Mouse (Mus musculus) left cerebral cortex, postnatal 10 days (tissue): ENCODE data around the gene Arhgap9. TPM values are rescaled to one million over a fixed set of nuclear protein-coding genes. Genes with fewer than 3 reads are reported as not detected.

Experiments used
- DNase-seq, 2 experiments: peaks; one replicate each; pipeline ENCODE4 v3.0.0; 2021 to 2022; ENCODE audit warnings: low spot score in 2 of 2, mixed read lengths in 1 of 2; ENCODE audit errors: extremely low spot score in 1 of 2
- intact Hi-C: fragments of 180-260 bp; cut with DNase I; formaldehyde crosslinking; loops from one replicate; pipeline ENCODE4 v1.15.1; 2025
- total RNA-seq, 2 experiments: library from RNA; stranded (reverse); gene quantifications; 2 replicates each; pipeline ENCODE4 v1.2.3; 2021

The Arhgap9 gene
- total RNA-seq, 2 experiments from 2014 or later, result 0.92 to 0.93 TPM

GRCm38 (mm10) chr10:127338930-127339682 is 17.3 kb downstream of the Arhgap9 start:
- peak; percentile 86 to 88 for DNase-seq
- intact Hi-C loops, result loop anchor here (5.0 kb wide), 1 partner anchor 198 kb away; no protein-coding TSS in a partner anchor

- DNase-seq, result peak in 1 of 2 experiments; percentile 77
- intact Hi-C loops, result loop anchor here (5.0 kb wide), 1 partner anchor 197 kb away; no protein-coding TSS in a partner anchor
Observed at GRCm38 (mm10) chr10:127339683-127340576, 18.2 kb downstream of the Arhgap9 start.

- intact Hi-C loops, result no loop called here
- peak in 1 of 2 experiments; percentile 62 for DNase-seq
Observed at GRCm38 (mm10) chr10:127340577-127341359, 19.0 kb downstream of the Arhgap9 start.

- peak in 1 of 2 experiments; percentile 44 for DNase-seq
- intact Hi-C loops, result no loop called here
Observed at GRCm38 (mm10) chr10:127341360-127341690, 19.6 kb downstream of the Arhgap9 start.

GRCm38 (mm10) chr10:127341891-127342639 is 20.3 kb downstream of the Arhgap9 start, which contains the start of gene Gli1:
Gene Gli1, minus strand, starts transcription at chr10:127341974.
- DNase-seq, result peak; percentile 63 to 87
- intact Hi-C loops, result no loop called here

- intact Hi-C loops, result no loop called here
- DNase-seq, result no peak
Observed at GRCm38 (mm10) chr10:127343029-127343428, 21.3 kb downstream of the Arhgap9 start.

GRCm38 (mm10) chr10:127346173-127346572 is 24.4 kb downstream of the Arhgap9 start:
- intact Hi-C loops, result no loop called here
- DNase-seq, result no peak

GRCm38 (mm10) chr10:127348957-127349356 is 27.2 kb downstream of the Arhgap9 start:
- intact Hi-C loops, result no loop called here
- no peak for DNase-seq

GRCm38 (mm10) chr10:127349810-127350209 is 28.0 kb downstream of the Arhgap9 start:
- intact Hi-C loops, result loop anchor here (5.0 kb wide), 1 partner anchor 72 kb away; no protein-coding TSS in a partner anchor
- no peak for DNase-seq

GRCm38 (mm10) chr10:127350594-127351284 is 29.0 kb downstream of the Arhgap9 start:
- intact Hi-C loops, result loop anchor here (5.0 kb wide), 1 partner anchor 72 kb away; no protein-coding TSS in a partner anchor

GRCm38 (mm10) chr10:127351285-127351595 is 29.5 kb downstream of the Arhgap9 start:
- intact Hi-C loops, result loop anchor here (5.0 kb wide), 1 partner anchor 71 kb away; no protein-coding TSS in a partner anchor
- DNase-seq, result no peak

More at GRCm38 (mm10) chr10:127350594-127351284, 29.0 kb downstream of the Arhgap9 start:
- DNase-seq, result peak; percentile 52 to 80

GRCm38 (mm10) chr10:127351719-127352118 is 30.0 kb downstream of the Arhgap9 start:
- DNase-seq, result peak in 1 of 2 experiments; percentile 29
- intact Hi-C loops, result loop anchor here (5.0 kb wide), 1 partner anchor 71 kb away; no protein-coding TSS in a partner anchor

- intact Hi-C loops, result loop anchor here (5.0 kb wide), 1 partner anchor 70 kb away; no protein-coding TSS in a partner anchor
- peak in 1 of 2 experiments; percentile 33 for DNase-seq
Observed at GRCm38 (mm10) chr10:127352187-127352586, 30.4 kb downstream of the Arhgap9 start.

- intact Hi-C loops, result loop anchor here (5.0 kb wide), 1 partner anchor 70 kb away; no protein-coding TSS in a partner anchor
- no peak for DNase-seq
Observed at GRCm38 (mm10) chr10:127352766-127353165, 31.0 kb downstream of the Arhgap9 start.

- intact Hi-C loops, result loop anchor here (5.0 kb wide), 1 partner anchor 68 kb away; no protein-coding TSS in a partner anchor
Observed at GRCm38 (mm10) chr10:127353909-127354895, 32.4 kb downstream of the Arhgap9 start, which contains the start of gene Inhbe. Gene Inhbe, minus strand, starts transcription at chr10:127354411.

GRCm38 (mm10) chr10:127355336-127355735 is 33.6 kb downstream of the Arhgap9 start:
- intact Hi-C loops, result no loop called here
- no peak for DNase-seq

More at GRCm38 (mm10) chr10:127353909-127354895, 32.4 kb downstream of the Arhgap9 start, which contains the start of gene Inhbe:
- DNase-seq, result peak; percentile 60 to 78
